Mouse (Mus musculus) kidney, adult 8-10 months (tissue): ENCODE data around the gene Hnrnpab.
"Not testable (repeated sequence)": the region's sequence is repeated elsewhere in the genome, so short reads cannot be mapped to it uniquely, and the experiment has no call there.

Experiments
- DNase-seq, 2 experiments: peaks; one replicate each; pipeline ENCODE4 v3.0.0; 2022

The Hnrnpab gene

GRCm38 (mm10) chr11:51633721-51634120 lies 27.1 kb upstream of the Hnrnpab start:
- DNase-seq: no peak

GRCm38 (mm10) chr11:51633200-51633599 lies 26.6 kb upstream of the Hnrnpab start:
- not testable (repeated sequence) for DNase-seq

GRCm38 (mm10) chr11:51632130-51632753 lies 25.6 kb upstream of the Hnrnpab start:
- peak in 1 of 2 experiments; percentile 41 for DNase-seq

- no peak for DNase-seq
Measured at GRCm38 (mm10) chr11:51629651-51630314, 23.1 kb upstream of the Hnrnpab start.

GRCm38 (mm10) chr11:51627907-51628306 lies 21.3 kb upstream of the Hnrnpab start:
- no peak for DNase-seq

GRCm38 (mm10) chr11:51627425-51627824 lies 20.8 kb upstream of the Hnrnpab start:
- DNase-seq: no peak

GRCm38 (mm10) chr11:51625187-51625820 lies 18.7 kb upstream of the Hnrnpab start:
- no peak for DNase-seq

GRCm38 (mm10) chr11:51622971-51623491 lies 16.4 kb upstream of the Hnrnpab start:
- DNase-seq: no peak

- peak in 1 of 2 experiments; percentile 51 for DNase-seq
Measured at GRCm38 (mm10) chr11:51621776-51622175, 15.1 kb upstream of the Hnrnpab start.

GRCm38 (mm10) chr11:51620084-51620483 lies 13.4 kb upstream of the Hnrnpab start:
- no peak for DNase-seq

- peak; percentile 99 to 100 for DNase-seq
Measured at GRCm38 (mm10) chr11:51619409-51620060, 12.9 kb upstream of the Hnrnpab start, which contains the start of gene Nhp2. Nhp2 (plus strand) TSS chr11:51619735.

GRCm38 (mm10) chr11:51618894-51619408 lies 12.3 kb upstream of the Hnrnpab start:
- no peak for DNase-seq

- DNase-seq: peak; percentile 67 to 83
Measured at GRCm38 (mm10) chr11:51617693-51618092, 11.0 kb upstream of the Hnrnpab start.

- DNase-seq: not testable (repeated sequence)
Measured at GRCm38 (mm10) chr11:51616113-51616512, 9.5 kb upstream of the Hnrnpab start.

GRCm38 (mm10) chr11:51615601-51616000 lies 9.0 kb upstream of the Hnrnpab start:
- DNase-seq: peak; percentile 79 to 80

- DNase-seq: peak in 1 of 2 experiments; percentile 53
Measured at GRCm38 (mm10) chr11:51615129-51615528, 8.5 kb upstream of the Hnrnpab start.

- DNase-seq: no peak
Measured at GRCm38 (mm10) chr11:51614256-51614655, 7.6 kb upstream of the Hnrnpab start.

- DNase-seq: not testable (repeated sequence)
Measured at GRCm38 (mm10) chr11:51609940-51610339, 3.3 kb upstream of the Hnrnpab start.

GRCm38 (mm10) chr11:51609266-51609909 lies 2.7 kb upstream of the Hnrnpab start:
- no peak for DNase-seq

GRCm38 (mm10) chr11:51607096-51607738 lies 570 bp upstream of the Hnrnpab start:
- no peak for DNase-seq

- DNase-seq: peak; percentile 94 to 95
Measured at GRCm38 (mm10) chr11:51605602-51606446, 823 bp downstream of the Hnrnpab start.
